Mouse (Mus musculus) heart, embryonic 11.5 days (tissue): ENCODE results near the gene Flcn. TPM values are rescaled to one million over a fixed set of nuclear protein-coding genes. Genes with fewer than 3 reads are reported as not detected.
A peak's percentile ranks its signal among the peaks of the same experiment; 100 is the strongest.

Experiments used
- ATAC-seq: fragments of 200-750 bp; cut with Nextera tagmentation; replicated peaks from 2 replicates; pipeline ENCODE4 v1.8.0; 2017; ENCODE audit warnings: moderate library complexity; ENCODE audit not compliant: insufficient number of reproducible peaks, low FRiP score, low TSS enrichment
- H3K27ac ChIP-seq: fragments of 300-500 bp; sonication (generic); 2 replicates; pipeline ENCODE4 v1.5.1; 2014; ENCODE audit warnings: mild to moderate bottlenecking, low read depth, low read length
- H3K27me3 ChIP-seq: fragments of 300-500 bp; sonication (generic); 2 replicates; pipeline ENCODE4 v1.6.1; 2014; ENCODE audit warnings: mild to moderate bottlenecking, low read length, mixed read lengths; ENCODE audit not compliant: control insufficient read depth, insufficient read depth
- H3K36me3 ChIP-seq: fragments of 300-500 bp; sonication (generic); 2 replicates; pipeline ENCODE4 v1.6.1; 2014; ENCODE audit warnings: mild to moderate bottlenecking, low read length, moderate library complexity, mixed read lengths; ENCODE audit not compliant: control insufficient read depth, insufficient read depth
- H3K4me1 ChIP-seq: fragments of 300-500 bp; sonication (generic); 2 replicates; pipeline ENCODE4 v1.6.1; 2014; ENCODE audit warnings: low read length; ENCODE audit not compliant: control insufficient read depth, insufficient read depth
- H3K4me2 ChIP-seq: fragments of 300-500 bp; sonication (generic); 2 replicates; pipeline ENCODE4 v1.6.1; 2014; ENCODE audit warnings: mild to moderate bottlenecking, moderate library complexity
- H3K4me3 ChIP-seq: fragments of 300-500 bp; sonication (generic); 2 replicates; pipeline ENCODE4 v1.5.1; 2014; ENCODE audit warnings: low read depth, low read length
- H3K9ac ChIP-seq: fragments of 300-500 bp; sonication (generic); 2 replicates; pipeline ENCODE4 v1.6.1; 2014; ENCODE audit warnings: mild to moderate bottlenecking, low read depth, low read length, moderate library complexity
- H3K9me3 ChIP-seq: fragments of 300-500 bp; sonication (generic); replicated peaks from 2 replicates; pipeline ENCODE4 v1.6.1; 2016; ENCODE audit warnings: low read length; ENCODE audit not compliant: control insufficient read depth
- WGBS: fragments of 180-500 bp; shearing (Covaris S2); extraction: QIAGEN DNeasy Blood & Tissue Kit; methylation state at CpG from one replicate; pipeline ENCODE4 v1.1.7; 2014; ENCODE audit not compliant: insufficient replicate concordance; 5-methylcytosine and 5-hydroxymethylcytosine counted together
- polyA plus RNA-seq: library from polyadenylated mRNA; unstranded; fragments of >200 nt; fragmentation: Nextera tagmentation; extraction: Ambion mirVana; gene quantifications from 2 replicates; pipeline ENCODE4 v1.2.1, GENCODE M21; 2014

Gene Flcn
- polyA plus RNA-seq, 1 experiment from 2014 or later = 21.4 TPM

DNA sequence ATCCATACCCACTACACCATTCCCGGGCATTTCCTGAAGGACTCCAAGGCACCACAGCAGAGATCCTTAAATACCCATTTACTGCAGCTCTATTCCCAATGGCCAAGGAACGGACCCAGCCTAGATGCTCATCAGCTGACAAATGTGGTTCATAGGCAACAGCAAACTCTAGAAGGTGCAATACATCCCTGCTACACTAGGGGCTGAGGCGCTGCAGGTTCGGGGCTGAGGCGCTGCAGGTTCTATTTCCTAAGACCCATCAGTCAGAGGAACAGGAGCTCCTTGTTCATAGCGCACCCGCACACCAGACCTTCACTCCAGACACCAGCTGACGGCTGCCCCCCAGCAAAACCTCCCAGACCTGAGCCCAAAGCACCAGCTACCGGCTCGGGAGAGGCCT lies 9.4 kb downstream of the Flcn start:
- no peaks in the 10 kb centered on the region for H3K4me1 ChIP-seq
- no peak overlapping the region for H3K4me3 ChIP-seq
- H3K27ac ChIP-seq = no peak overlapping the region
- WGBS = 88% methylated on average over 10 of the region's 10 CpGs
- no peak overlapping the region for H3K4me2 ChIP-seq
- peaks cover 66% of the 10 kb centered on the region for H3K36me3 ChIP-seq
- no peak for ATAC-seq
- H3K9me3 ChIP-seq = no peaks in the 10 kb centered on the region
- no peak overlapping the region for H3K9ac ChIP-seq
- H3K27me3 ChIP-seq = no peaks in the 10 kb centered on the region

DNA sequence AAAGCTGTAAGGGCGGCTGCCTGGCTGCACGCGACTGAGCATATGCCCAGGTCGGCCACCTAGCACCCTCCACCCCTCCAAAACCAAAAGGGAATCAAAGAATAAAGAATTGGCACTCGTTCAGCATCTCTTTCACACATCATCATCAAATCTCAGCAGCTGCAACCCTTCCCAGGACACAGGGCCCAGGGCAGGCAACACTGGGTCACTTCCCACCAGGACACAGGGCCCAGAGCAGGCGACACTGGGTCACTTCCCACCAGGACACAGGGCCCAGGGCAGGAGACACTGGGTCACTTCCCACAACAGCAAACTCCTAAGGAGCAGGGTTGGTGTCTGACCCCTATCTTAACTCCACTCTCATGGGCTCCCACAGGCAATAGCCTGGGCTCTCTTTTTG lies 16.4 kb downstream of the Flcn start:
- H3K4me3 ChIP-seq = no peak overlapping the region
- no peaks in the 10 kb centered on the region for H3K9me3 ChIP-seq
- H3K4me2 ChIP-seq = no peak overlapping the region
- no peaks in the 10 kb centered on the region for H3K27me3 ChIP-seq
- H3K27ac ChIP-seq = no peak overlapping the region
- 89% methylated on average over 6 of the region's 6 CpGs for WGBS
- no peak for ATAC-seq
- H3K36me3 ChIP-seq = peaks cover 42% of the 10 kb centered on the region
- H3K4me1 ChIP-seq = no peaks in the 10 kb centered on the region
- H3K9ac ChIP-seq = no peak overlapping the region

- Histone ChIP-seq H3K9me3 (no peaks in the 10 kb centered on the region), H3K9ac (no peak overlapping the region), H3K27ac (no peak overlapping the region), H3K27me3 (no peaks in the 10 kb centered on the region), H3K4me2 (no peak overlapping the region), H3K4me3 (no peak overlapping the region), H3K4me1 (no peaks in the 10 kb centered on the region), H3K36me3 (peaks cover 18% of the 10 kb centered on the region; the same call in 1 of the 2 replicates)
- ATAC-seq = no peak
- WGBS = 76% methylated on average over 1 of the region's 1 CpGs
These were observed 20.5 kb downstream of the Flcn start for GRCm38 (mm10) chr11:59789311-59789710.

DNA sequence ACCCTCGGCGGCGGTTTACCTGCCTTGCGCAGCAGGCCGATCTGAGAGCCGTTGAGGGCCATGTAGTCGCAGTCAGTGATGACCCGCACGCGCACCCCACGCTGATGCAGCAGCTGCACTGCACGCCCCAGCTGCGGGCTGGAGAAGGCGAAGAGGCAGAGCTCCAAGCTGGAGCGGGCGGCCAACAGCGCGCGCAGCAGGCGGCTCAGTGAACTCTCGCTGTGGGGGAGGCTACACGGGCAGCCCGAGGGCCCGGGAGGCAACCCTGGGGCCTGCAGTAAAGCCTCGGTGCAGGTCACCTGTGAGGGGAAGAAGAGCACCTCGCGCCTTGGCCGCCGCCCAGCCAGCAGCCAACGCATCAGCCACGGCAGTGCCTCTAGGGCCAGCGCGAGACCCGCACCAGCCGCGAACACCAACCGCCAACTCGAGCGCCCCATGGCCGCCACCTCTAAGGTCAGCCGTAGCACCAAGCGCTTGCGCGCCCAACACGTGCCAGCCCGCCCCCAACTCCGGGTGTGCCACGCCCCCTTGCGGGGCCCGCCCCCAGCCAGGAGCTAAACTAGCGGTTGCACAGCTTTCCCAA lies 22.5 kb downstream of the Flcn start, which contains the start of gene Pld6:
Gene Pld6, minus strand, starts transcription at position 447 of the 583 bp plus-strand sequence.
- Histone ChIP-seq H3K4me1 (peaks cover 6% of the 10 kb centered on the region; the same call in 1 of the 2 replicates), H3K4me2 (peak within 1 kb of the TSS; percentile 99), H3K9ac (peak within 1 kb of the TSS; percentile 73), H3K27me3 (no peaks in the 10 kb centered on the region), H3K9me3 (no peaks in the 10 kb centered on the region), H3K27ac (no peak within 1 kb of the TSS), H3K36me3 (peaks cover 8% of the 10 kb centered on the region; the same call in 1 of the 2 replicates), H3K4me3 (peak within 1 kb of the TSS; percentile 49)
- WGBS = 1% methylated on average over 51 of the region's 51 CpGs
- ATAC-seq = peak; percentile 70

DNA sequence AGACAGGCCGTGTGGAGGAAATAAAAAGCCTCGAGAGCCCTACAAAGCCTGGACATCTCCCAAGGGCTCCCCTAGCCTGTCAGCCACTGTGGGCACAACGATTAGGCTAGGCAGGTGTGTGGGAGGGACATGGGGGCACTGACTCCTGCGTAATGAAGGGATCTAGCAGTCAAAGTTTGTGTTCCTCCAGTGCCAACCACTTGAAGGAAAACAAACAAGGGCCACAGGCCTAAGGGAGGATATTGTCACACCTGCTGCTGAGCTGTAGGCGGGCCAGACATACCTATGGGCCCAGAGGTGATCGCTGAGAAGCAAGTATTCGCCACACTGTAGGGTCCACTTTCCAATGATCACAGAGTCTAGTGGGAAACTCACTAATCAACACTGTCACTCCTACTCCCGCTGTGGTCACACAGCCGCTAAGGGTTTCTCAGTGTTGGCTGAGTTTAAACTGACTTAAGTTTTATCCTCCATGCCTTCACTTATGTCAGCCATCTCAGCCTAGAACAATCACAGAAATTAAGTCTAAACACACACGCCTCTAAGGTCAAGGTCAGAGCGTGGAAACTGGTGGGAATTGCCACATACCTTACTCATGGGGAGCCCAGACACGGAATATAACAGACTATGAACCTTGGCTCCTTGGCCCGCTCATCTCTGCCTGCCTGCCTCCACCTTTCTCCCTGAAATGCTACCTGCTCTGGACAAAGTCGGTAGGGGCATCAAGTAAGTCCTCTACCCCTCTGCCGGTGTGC lies 23.2 kb downstream of the Flcn start:
- no peak for ATAC-seq
- H3K27me3 ChIP-seq = no peaks in the 10 kb centered on the region
- peaks cover 2% of the 10 kb centered on the region; the same call in 1 of the 2 replicates for H3K36me3 ChIP-seq
- H3K9me3 ChIP-seq = no peaks in the 10 kb centered on the region
- peak overlapping the region; percentile 73 for H3K9ac ChIP-seq
- no peak overlapping the region for H3K27ac ChIP-seq
- peak overlapping the region; percentile 99 for H3K4me2 ChIP-seq
- WGBS = 47% methylated on average over 15 of the region's 15 CpGs
- H3K4me1 ChIP-seq = peaks cover 6% of the 10 kb centered on the region; the same call in 1 of the 2 replicates
- H3K4me3 ChIP-seq = peak overlapping the region; percentile 49

DNA sequence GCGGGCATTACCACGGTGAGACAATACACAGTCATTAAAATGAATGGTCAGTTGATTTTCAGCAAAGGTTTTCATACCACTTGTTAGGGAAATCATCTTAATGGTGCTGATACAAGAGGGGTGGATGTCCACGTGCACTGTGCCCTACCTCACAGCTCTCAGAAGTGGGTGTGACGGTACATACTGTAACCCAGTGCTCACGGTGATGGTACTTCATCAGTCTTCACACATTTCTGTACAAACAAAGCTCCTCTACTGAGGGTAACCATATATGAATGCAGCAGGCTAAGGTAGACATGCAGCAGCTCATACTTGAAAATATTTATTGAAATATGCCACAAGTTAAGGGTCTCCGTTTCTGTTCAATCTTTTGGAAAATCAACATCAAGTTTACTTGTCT lies 26.2 kb downstream of the Flcn start:
- no peaks in the 10 kb centered on the region for H3K36me3 ChIP-seq
- no peak overlapping the region for H3K27ac ChIP-seq
- H3K9ac ChIP-seq = no peak overlapping the region
- no peak overlapping the region for H3K4me3 ChIP-seq
- ATAC-seq = no peak
- H3K9me3 ChIP-seq = no peaks in the 10 kb centered on the region
- no peaks in the 10 kb centered on the region for H3K27me3 ChIP-seq
- H3K4me1 ChIP-seq = peaks cover 11% of the 10 kb centered on the region
- no peak overlapping the region for H3K4me2 ChIP-seq
- WGBS = 79% methylated on average over 6 of the region's 6 CpGs

- H3K9ac ChIP-seq = no peak overlapping the region
- no peak overlapping the region for H3K4me2 ChIP-seq
- H3K36me3 ChIP-seq = peaks cover 4% of the 10 kb centered on the region; the same call in 1 of the 2 replicates
- no peaks in the 10 kb centered on the region for H3K9me3 ChIP-seq
- no peak for ATAC-seq
- no peaks in the 10 kb centered on the region for H3K27me3 ChIP-seq
- H3K27ac ChIP-seq = no peak overlapping the region
- peaks cover 11% of the 10 kb centered on the region for H3K4me1 ChIP-seq
- H3K4me3 ChIP-seq = no peak overlapping the region
- 78% methylated on average over 7 of the region's 7 CpGs for WGBS
These were observed 27.7 kb downstream of the Flcn start for GRCm38 (mm10) chr11:59782091-59782590.

- Histone ChIP-seq H3K36me3 (peaks cover 12% of the 10 kb centered on the region), H3K27me3 (no peaks in the 10 kb centered on the region), H3K4me2 (no peak overlapping the region), H3K4me1 (peaks cover 11% of the 10 kb centered on the region), H3K9me3 (no peaks in the 10 kb centered on the region), H3K4me3 (no peak overlapping the region), H3K27ac (no peak overlapping the region), H3K9ac (no peak overlapping the region)
- ATAC-seq = no peak
- WGBS = 74% methylated on average over 4 of the region's 4 CpGs
These were observed 29.6 kb downstream of the Flcn start for GRCm38 (mm10) chr11:59780241-59780640.
